Mouse (Mus musculus): ENCODE data around the gene Unc5c. TPM values are rescaled to one million over a fixed set of nuclear protein-coding genes. Genes with fewer than 3 reads are reported as not detected.

Unc5c gene
- total and polyA plus RNA-seq, 2 experiments from 2014 or later = 0.29 to 2.4 TPM

GRCm38 (mm10) chr3:141589392-141590012, 124.5 kb downstream of the Unc5c start:
- no peaks in the 10 kb centered on the region for H3K4me1 ChIP-seq (ENCODE audit: control insufficient read depth, insufficient read depth)
- H3K9ac ChIP-seq (replicated peaks; ENCODE audit: low read depth, low read length) = no peak overlapping the region
- ATAC-seq (ENCODE audit: insufficient read depth, low read depth) (no peak), DNase-seq (ENCODE audit: low spot score) (no peak)
- WGBS = 76% methylated on average over 4 of the region's 4 CpGs
- H3K4me3 ChIP-seq (ENCODE audit: low read depth, low read length) = no peak overlapping the region
- H3K27ac ChIP-seq (ENCODE audit: low read depth) = no peak overlapping the region
- no peaks in the 10 kb centered on the region for H3K9me3 ChIP-seq (replicated peaks; ENCODE audit: control insufficient read depth, low read length)
- H3K4me2 ChIP-seq (ENCODE audit: low read depth, low read length) = no peak overlapping the region
- TF ChIP-seq CTCF (IDR thresholded peaks at IDR 0.05; ENCODE audit: low read depth) (no peak), EP300 (IDR thresholded peaks at IDR 0.05; ENCODE audit: low read depth) (no peak)
- H3K27me3 ChIP-seq (ENCODE audit: control insufficient read depth, insufficient read depth, low read length) = no peaks in the 10 kb centered on the region
- H3K36me3 ChIP-seq (replicated peaks; ENCODE audit: control insufficient read depth, insufficient read depth, low read length) = no peaks in the 10 kb centered on the region

GRCm38 (mm10) chr3:141593249-141593648, 128.2 kb downstream of the Unc5c start:
- H3K4me1 ChIP-seq (ENCODE audit: control insufficient read depth, insufficient read depth) = no peaks in the 10 kb centered on the region
- H3K4me2 ChIP-seq (ENCODE audit: low read depth, low read length) = no peak overlapping the region
- no peaks in the 10 kb centered on the region for H3K27me3 ChIP-seq (ENCODE audit: control insufficient read depth, insufficient read depth, low read length)
- TF ChIP-seq CTCF (IDR thresholded peaks at IDR 0.05; ENCODE audit: low read depth) = no peak
- no peak for TF ChIP-seq EP300 (IDR thresholded peaks at IDR 0.05; ENCODE audit: low read depth)
- DNase-seq (ENCODE audit: low spot score) = no peak
- 79% methylated on average over 5 of the region's 5 CpGs for WGBS
- no peak for ATAC-seq (ENCODE audit: insufficient read depth, low read depth)
- no peaks in the 10 kb centered on the region for H3K9me3 ChIP-seq (replicated peaks; ENCODE audit: control insufficient read depth, low read length)
- no peak overlapping the region for H3K9ac ChIP-seq (replicated peaks; ENCODE audit: low read depth, low read length)
- H3K27ac ChIP-seq (ENCODE audit: low read depth) = no peak overlapping the region
- no peaks in the 10 kb centered on the region for H3K36me3 ChIP-seq (replicated peaks; ENCODE audit: control insufficient read depth, insufficient read depth, low read length)
- no peak overlapping the region for H3K4me3 ChIP-seq (ENCODE audit: low read depth, low read length)

GRCm38 (mm10) chr3:141594120-141594519, 129.1 kb downstream of the Unc5c start:
- Histone ChIP-seq H3K9ac (replicated peaks; ENCODE audit: low read depth, low read length) (no peak overlapping the region), H3K27ac (ENCODE audit: low read depth) (no peak overlapping the region), H3K9me3 (replicated peaks; ENCODE audit: control insufficient read depth, low read length) (no peaks in the 10 kb centered on the region), H3K4me3 (ENCODE audit: low read depth, low read length) (no peak overlapping the region), H3K4me2 (ENCODE audit: low read depth, low read length) (no peak overlapping the region), H3K27me3 (ENCODE audit: control insufficient read depth, insufficient read depth, low read length) (no peaks in the 10 kb centered on the region), H3K36me3 (replicated peaks; ENCODE audit: control insufficient read depth, insufficient read depth, low read length) (no peaks in the 10 kb centered on the region), H3K4me1 (ENCODE audit: control insufficient read depth, insufficient read depth) (no peaks in the 10 kb centered on the region)
- 56% methylated on average over 5 of the region's 5 CpGs for WGBS
- ATAC-seq (ENCODE audit: insufficient read depth, low read depth) = no peak
- DNase-seq (ENCODE audit: low spot score) = no peak
- no peak for TF ChIP-seq CTCF (IDR thresholded peaks at IDR 0.05; ENCODE audit: low read depth)
- no peak for TF ChIP-seq EP300 (IDR thresholded peaks at IDR 0.05; ENCODE audit: low read depth)

GRCm38 (mm10) chr3:141595073-141595472, 130.1 kb downstream of the Unc5c start:
- Histone ChIP-seq H3K27me3 (ENCODE audit: control insufficient read depth, insufficient read depth, low read length) (no peaks in the 10 kb centered on the region), H3K9me3 (replicated peaks; ENCODE audit: control insufficient read depth, low read length) (no peaks in the 10 kb centered on the region), H3K27ac (ENCODE audit: low read depth) (no peak overlapping the region), H3K36me3 (replicated peaks; ENCODE audit: control insufficient read depth, insufficient read depth, low read length) (no peaks in the 10 kb centered on the region), H3K4me1 (ENCODE audit: control insufficient read depth, insufficient read depth) (no peaks in the 10 kb centered on the region), H3K9ac (replicated peaks; ENCODE audit: low read depth, low read length) (no peak overlapping the region), H3K4me3 (ENCODE audit: low read depth, low read length) (no peak overlapping the region), H3K4me2 (ENCODE audit: low read depth, low read length) (no peak overlapping the region)
- DNase-seq (ENCODE audit: low spot score) = no peak
- TF ChIP-seq EP300 (IDR thresholded peaks at IDR 0.05; ENCODE audit: low read depth) (no peak), CTCF (IDR thresholded peaks at IDR 0.05; ENCODE audit: low read depth) (no peak)
- 59% methylated on average over 3 of the region's 3 CpGs for WGBS
- ATAC-seq (ENCODE audit: insufficient read depth, low read depth) = no peak

GRCm38 (mm10) chr3:141596461-141596860, 131.4 kb downstream of the Unc5c start:
- Histone ChIP-seq H3K4me1 (ENCODE audit: control insufficient read depth, insufficient read depth) (no peaks in the 10 kb centered on the region), H3K4me3 (ENCODE audit: low read depth, low read length) (no peak overlapping the region), H3K9ac (replicated peaks; ENCODE audit: low read depth, low read length) (no peak overlapping the region), H3K36me3 (replicated peaks; ENCODE audit: control insufficient read depth, insufficient read depth, low read length) (no peaks in the 10 kb centered on the region), H3K9me3 (replicated peaks; ENCODE audit: control insufficient read depth, low read length) (no peaks in the 10 kb centered on the region), H3K4me2 (ENCODE audit: low read depth, low read length) (no peak overlapping the region), H3K27me3 (ENCODE audit: control insufficient read depth, insufficient read depth, low read length) (no peaks in the 10 kb centered on the region), H3K27ac (ENCODE audit: low read depth) (no peak overlapping the region)
- 61% methylated on average over 3 of the region's 3 CpGs for WGBS
- ATAC-seq (ENCODE audit: insufficient read depth, low read depth) (no peak), DNase-seq (ENCODE audit: low spot score) (no peak)
- TF ChIP-seq CTCF (IDR thresholded peaks at IDR 0.05; ENCODE audit: low read depth) (no peak), EP300 (IDR thresholded peaks at IDR 0.05; ENCODE audit: low read depth) (no peak)

- no peak for ATAC-seq (ENCODE audit: insufficient read depth, low read depth)
- Histone ChIP-seq H3K4me1 (ENCODE audit: control insufficient read depth, insufficient read depth) (no peaks in the 10 kb centered on the region), H3K4me2 (ENCODE audit: low read depth, low read length) (no peak overlapping the region), H3K36me3 (replicated peaks; ENCODE audit: control insufficient read depth, insufficient read depth, low read length) (no peaks in the 10 kb centered on the region), H3K9ac (replicated peaks; ENCODE audit: low read depth, low read length) (no peak overlapping the region), H3K4me3 (ENCODE audit: low read depth, low read length) (no peak overlapping the region), H3K9me3 (replicated peaks; ENCODE audit: control insufficient read depth, low read length) (no peaks in the 10 kb centered on the region), H3K27ac (ENCODE audit: low read depth) (no peak overlapping the region), H3K27me3 (ENCODE audit: control insufficient read depth, insufficient read depth, low read length) (no peaks in the 10 kb centered on the region)
- TF ChIP-seq CTCF (IDR thresholded peaks at IDR 0.05; ENCODE audit: low read depth) (no peak), EP300 (IDR thresholded peaks at IDR 0.05; ENCODE audit: low read depth) (no peak)
- DNase-seq (ENCODE audit: low spot score) = no peak
- WGBS = 66% methylated on average over 1 of the region's 1 CpGs
Measured at GRCm38 (mm10) chr3:141596881-141597280, 131.9 kb downstream of the Unc5c start.
